Mouse (Mus musculus) embryonic fibroblast, embryonic 13.5 days (primary cell): ENCODE measurements around the gene Ppp1r9a. TPM values are rescaled to one million over a fixed set of nuclear protein-coding genes. Genes with fewer than 3 reads are reported as not detected.

Experiments used
- H3K27ac ChIP-seq: 2 replicates; pipeline ENCODE4 v1.5.1; 2012; ENCODE audit warnings: low read length, control low read depth, inconsistent platforms; ENCODE audit not compliant: insufficient read depth
- H3K4me1 ChIP-seq: 2 replicates; pipeline ENCODE4 v1.6.1; 2011; ENCODE audit warnings: low read length; ENCODE audit not compliant: control insufficient read depth, insufficient read depth
- H3K4me3 ChIP-seq: 2 replicates; pipeline ENCODE4 v1.5.1; 2011; ENCODE audit warnings: mild to moderate bottlenecking, control low read depth, low read length; ENCODE audit not compliant: insufficient read depth
- CTCF ChIP-seq: IDR thresholded peaks from 2 replicates; pipeline ENCODE4 v1.5.1; 2011; ENCODE audit warnings: mild to moderate bottlenecking, control low read depth, low read length, moderate library complexity, borderline replicate concordance; ENCODE audit not compliant: insufficient read depth
- POLR2A ChIP-seq: IDR thresholded peaks from 2 replicates; pipeline ENCODE4 v1.6.1; 2011; ENCODE audit warnings: low read depth, mild to moderate bottlenecking, control low read depth, low read length, moderate library complexity
- polyA plus RNA-seq: library from polyadenylated mRNA; stranded (reverse); fragments of >200 nt; gene quantifications from 2 replicates; pipeline ENCODE4 v1.2.4, GENCODE M21; 2011; ENCODE audit warnings: low read depth; ENCODE audit not compliant: missing spikeins, insufficient read length

Gene Ppp1r9a
- polyA plus RNA-seq, 1 experiment: 4.0 TPM

DNA sequence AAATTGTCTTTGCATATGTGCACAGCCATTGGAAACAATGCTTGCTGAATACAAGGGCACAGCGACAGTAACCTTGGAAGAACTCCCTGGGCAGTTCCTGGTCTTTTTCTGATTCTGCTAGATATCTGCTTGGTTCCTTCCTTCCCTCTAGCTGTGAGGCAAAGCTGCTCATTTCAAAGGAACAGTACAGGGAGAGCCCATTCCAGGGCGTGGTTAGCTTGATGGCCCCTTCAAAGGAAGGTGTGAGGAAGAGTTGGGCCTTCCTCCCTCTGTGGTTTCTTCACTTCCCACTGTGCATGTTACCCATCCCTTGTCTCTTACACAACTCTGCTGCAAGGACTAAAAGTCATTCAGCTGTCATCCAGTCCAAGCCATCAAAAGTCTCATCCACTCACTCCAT lies 117.3 kb downstream of the Ppp1r9a start:
- Histone ChIP-seq H3K4me3 (no peak overlapping the region), H3K27ac (no peak overlapping the region), H3K4me1 (no peaks in the 10 kb centered on the region)
- TF ChIP-seq CTCF: no peak

DNA sequence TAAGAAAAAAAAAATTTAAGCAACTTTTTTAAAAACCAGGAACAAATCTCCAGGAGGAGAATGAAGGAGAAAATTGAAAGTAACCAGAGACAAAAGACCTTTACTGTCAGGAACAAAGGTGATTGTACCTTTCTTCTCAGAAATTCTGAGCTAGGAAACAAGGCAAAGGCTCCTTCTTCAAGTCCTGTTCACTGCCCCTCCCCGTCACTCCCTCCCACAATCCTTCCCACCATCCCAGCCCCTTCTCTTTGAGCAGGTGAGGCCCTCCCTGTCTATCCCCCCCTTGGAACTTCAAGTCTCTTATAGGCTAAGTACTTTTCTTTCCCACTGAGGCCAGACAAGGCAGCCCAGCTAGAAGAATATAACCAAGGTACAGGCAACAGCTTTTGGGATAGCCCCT lies 117.8 kb downstream of the Ppp1r9a start:
- Histone ChIP-seq H3K4me3 (no peak overlapping the region), H3K27ac (no peak overlapping the region), H3K4me1 (no peaks in the 10 kb centered on the region)
- no peak for TF ChIP-seq CTCF
- TF ChIP-seq POLR2A: no peak

DNA sequence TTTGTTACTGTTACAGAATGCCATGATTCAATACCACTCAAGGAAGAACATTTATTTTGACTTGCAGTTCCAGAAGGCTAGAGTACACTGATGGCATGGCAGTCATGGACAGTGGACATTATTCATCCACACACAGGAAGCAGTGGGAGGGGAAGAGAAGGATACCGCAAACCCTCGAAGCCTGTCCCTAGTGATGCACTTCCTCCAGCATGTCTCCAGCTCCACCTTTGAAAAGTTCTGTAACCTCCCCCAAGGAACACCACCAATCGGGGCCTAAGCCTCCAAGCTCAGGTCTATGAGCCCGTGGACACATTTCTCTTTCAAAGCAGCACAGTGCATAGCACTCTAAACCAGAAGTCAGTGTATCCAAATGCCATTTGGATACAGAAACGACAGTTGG lies 120.0 kb downstream of the Ppp1r9a start:
- Histone ChIP-seq H3K4me1 (peaks cover 3% of the 10 kb centered on the region; the same call in 1 of the 2 replicates), H3K4me3 (no peak overlapping the region), H3K27ac (no peak overlapping the region)
- TF ChIP-seq CTCF (no peak), POLR2A (no peak)

DNA sequence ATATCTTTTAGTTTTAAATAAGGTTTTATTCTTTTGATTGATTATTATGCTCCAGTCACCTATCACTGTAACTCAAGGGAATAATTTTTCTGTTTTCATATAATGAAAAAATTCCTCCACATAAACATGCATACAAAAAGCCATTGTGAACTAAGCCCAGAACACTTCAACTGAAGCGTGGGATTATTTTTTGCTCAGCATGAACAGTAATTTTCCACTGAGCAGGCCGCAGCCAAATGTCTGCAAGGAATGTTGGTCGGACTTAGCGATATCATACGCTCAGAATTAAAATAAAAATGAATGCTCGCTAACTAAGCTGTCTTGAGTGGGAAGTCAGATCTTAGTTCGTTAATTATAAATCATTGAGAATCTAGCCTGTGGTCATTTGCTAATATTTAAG lies 122.2 kb downstream of the Ppp1r9a start:
- TF ChIP-seq CTCF: no peak
- no peak for TF ChIP-seq POLR2A
- Histone ChIP-seq H3K4me3 (no peak overlapping the region), H3K27ac (no peak overlapping the region), H3K4me1 (peaks cover 3% of the 10 kb centered on the region; the same call in 1 of the 2 replicates)

DNA sequence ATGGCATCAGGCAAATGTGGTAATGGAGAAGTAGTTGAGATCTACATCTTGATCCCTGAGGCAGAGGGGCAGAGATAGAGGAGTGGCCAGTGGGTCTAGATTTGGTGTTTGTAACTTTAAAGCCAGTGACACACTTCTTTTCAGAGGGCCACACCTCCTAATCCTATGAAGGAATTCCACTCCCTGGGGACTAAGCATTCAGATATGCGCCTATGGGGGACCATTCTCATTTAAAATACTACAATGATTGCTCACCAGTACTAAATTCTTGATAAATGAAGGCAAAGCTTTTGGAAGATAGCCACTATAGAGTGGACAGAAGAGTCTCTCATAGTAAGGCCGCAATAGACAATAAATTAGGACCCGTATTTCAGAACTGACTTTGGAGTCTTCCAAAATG lies 124.1 kb downstream of the Ppp1r9a start:
- TF ChIP-seq CTCF (no peak), POLR2A (no peak)
- H3K4me3 ChIP-seq: no peak overlapping the region
- H3K27ac ChIP-seq: no peak overlapping the region
- peaks cover 3% of the 10 kb centered on the region; the same call in 1 of the 2 replicates for H3K4me1 ChIP-seq

DNA sequence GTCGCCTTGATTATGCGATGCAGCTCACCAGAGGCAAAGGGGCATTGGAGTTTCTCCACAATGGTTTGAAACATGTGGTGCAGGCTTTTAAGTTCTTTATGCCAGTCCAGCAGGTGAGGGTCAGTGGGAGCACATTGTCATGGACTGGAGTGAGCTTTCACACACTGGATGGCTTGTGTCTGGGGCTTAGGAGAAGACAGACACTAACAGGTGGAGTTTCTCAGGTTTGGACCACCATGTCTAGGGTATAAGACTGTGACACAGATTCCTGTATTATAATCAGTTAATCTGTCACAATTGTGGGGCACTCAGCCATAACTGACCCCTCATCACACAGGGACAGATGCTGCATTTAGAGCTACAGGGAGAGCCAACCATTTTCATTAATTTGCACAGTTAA lies 124.5 kb downstream of the Ppp1r9a start:
- TF ChIP-seq CTCF (no peak), POLR2A (no peak)
- H3K27ac ChIP-seq: no peak overlapping the region
- H3K4me3 ChIP-seq: no peak overlapping the region
- H3K4me1 ChIP-seq: peaks cover 3% of the 10 kb centered on the region; the same call in 1 of the 2 replicates

DNA sequence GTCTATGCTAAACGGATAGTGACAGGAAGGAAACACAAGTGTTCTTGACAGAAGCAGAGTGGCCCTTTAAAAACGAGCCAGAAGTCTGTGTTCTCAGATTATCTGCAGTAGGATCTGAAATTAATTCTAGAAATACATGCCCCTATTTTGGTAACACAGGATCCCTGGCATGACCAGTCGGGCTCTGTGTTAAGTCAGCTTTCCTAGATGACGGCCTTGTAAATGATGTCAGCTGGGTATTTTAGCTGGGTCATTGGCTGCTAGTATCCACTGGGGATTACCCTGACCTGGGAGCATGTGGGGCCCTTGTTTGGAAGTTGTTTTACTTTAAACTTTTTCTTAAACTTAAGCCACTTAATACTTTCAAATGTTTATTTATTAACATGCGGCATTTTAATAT lies 125.1 kb downstream of the Ppp1r9a start:
- Histone ChIP-seq H3K27ac (no peak overlapping the region), H3K4me3 (no peak overlapping the region), H3K4me1 (peaks cover 3% of the 10 kb centered on the region; the same call in 1 of the 2 replicates)
- no peak for TF ChIP-seq POLR2A
- TF ChIP-seq CTCF: no peak

DNA sequence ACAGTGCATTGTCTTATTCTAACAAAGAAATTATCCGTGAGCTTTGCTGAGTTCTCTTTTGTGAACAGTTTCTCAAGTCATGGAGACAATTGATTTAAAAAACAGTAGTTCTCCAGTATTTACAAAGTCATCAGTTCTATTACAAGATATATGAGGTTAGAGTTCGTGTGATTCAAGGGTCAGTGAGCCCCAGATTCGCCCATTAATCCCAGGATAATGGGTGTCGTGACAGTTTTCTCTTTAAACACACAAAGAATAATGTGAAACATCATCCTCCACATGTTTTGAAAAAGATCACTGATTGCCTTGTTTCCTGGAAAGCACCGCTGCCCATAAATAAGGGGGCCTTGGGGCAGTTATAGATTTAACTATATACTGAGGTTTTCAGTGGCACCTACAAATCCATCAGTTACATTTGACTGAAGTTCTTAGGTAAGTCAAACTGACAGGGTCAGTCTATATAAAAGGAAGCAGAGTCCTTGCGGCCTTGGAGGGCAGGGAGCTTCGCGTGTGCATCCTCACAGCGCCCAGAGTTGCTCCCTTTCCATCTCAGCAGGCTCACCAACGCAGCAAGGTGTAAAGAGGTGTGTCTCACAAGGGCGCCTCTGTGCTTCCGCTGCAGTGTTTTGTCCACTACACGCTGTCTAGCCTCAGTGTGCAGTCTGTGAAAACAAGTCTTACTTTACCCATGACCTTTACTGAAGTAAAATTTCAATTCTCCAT lies 126.6 kb downstream of the Ppp1r9a start:
- Histone ChIP-seq H3K4me1 (peaks cover 3% of the 10 kb centered on the region; the same call in 1 of the 2 replicates), H3K27ac (no peak overlapping the region), H3K4me3 (no peak overlapping the region)
- TF ChIP-seq CTCF: no peak

DNA sequence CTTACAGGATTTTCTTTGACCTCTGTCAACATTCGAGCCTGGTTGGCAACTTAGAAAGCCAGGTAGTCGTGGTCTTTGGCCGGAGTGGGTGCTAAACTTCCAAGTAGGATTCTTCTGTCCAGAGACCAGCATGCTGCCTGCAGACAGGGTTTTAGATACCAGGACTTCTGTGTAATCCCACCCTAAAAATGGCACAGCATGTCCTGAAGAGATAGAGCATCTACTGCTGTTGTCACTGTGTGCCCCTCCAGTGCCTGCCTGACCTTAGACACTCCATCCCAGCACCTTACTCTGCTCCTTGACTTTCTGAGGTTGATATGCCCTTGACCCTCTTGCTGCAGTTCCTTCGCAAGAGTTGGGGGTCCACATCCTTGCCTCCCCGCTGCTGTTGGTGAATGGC lies 127.2 kb downstream of the Ppp1r9a start:
- Histone ChIP-seq H3K4me3 (no peak overlapping the region), H3K4me1 (peaks cover 3% of the 10 kb centered on the region; the same call in 1 of the 2 replicates), H3K27ac (no peak overlapping the region)
- TF ChIP-seq POLR2A: no peak
- no peak for TF ChIP-seq CTCF

DNA sequence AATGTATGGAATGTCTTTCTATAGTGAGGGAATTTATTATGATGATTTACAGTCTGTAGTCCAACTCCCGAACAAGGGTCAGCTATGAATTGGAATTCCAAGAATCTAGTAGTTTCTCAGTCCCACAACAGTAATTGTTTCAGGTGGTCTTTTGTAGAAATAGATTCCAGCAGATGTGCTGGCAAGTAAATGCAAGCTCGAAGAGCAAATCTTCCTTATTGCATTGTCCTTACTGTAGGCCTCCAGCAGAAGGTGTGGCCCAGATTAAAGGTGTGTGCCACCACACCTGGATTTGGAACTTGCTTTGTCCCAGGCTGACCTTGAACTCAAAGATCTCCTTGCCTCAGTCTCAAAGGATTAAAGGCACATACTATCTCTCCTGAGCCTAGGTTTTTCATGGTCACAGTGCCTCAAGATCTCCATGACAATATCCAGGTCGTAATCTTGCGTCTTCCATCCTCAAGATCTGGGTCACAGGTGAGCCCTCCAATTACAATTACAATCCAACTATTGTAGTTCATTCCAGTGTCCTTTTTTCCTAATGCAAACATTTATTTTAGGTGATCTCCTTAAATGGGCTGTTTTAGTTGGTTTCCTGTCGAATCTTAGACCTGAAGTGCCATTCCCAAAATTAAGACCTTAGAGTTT lies 130.4 kb downstream of the Ppp1r9a start:
- H3K4me3 ChIP-seq: no peak overlapping the region
- H3K27ac ChIP-seq: no peak overlapping the region
- no peaks in the 10 kb centered on the region for H3K4me1 ChIP-seq
- no peak for TF ChIP-seq CTCF
- TF ChIP-seq POLR2A: no peak

DNA sequence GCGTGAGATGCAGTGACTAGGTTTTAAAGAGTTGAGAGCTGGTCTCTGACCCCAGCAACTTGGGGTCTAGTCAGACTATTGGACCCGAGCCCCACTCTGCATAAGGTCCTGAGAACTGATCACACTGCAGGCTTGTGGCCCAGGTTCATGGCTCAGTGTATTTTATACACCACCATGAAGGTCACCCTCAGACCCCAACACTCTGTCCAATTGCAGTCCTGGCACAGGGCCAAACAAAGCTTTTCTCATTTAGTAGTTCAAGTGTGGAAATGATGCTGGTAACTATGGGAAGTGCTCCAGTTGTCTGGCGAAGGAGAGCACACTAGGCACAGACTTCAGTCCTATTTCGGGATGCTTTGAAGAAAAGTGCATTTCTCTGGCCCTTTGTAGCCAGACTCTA lies 134.5 kb downstream of the Ppp1r9a start:
- no peak overlapping the region for H3K4me3 ChIP-seq
- no peak overlapping the region for H3K27ac ChIP-seq
- H3K4me1 ChIP-seq: no peaks in the 10 kb centered on the region
- TF ChIP-seq CTCF (no peak), POLR2A (no peak)
